Mouse (Mus musculus) embryonic facial prominence, embryonic 13.5 days (tissue): ENCODE results near the gene Ldhc. TPM values are rescaled to one million over a fixed set of nuclear protein-coding genes. Genes with fewer than 3 reads are reported as not detected.
A peak's percentile ranks its signal among the peaks of the same experiment; 100 is the strongest.

Source experiments
- ATAC-seq: fragments of 200-750 bp; cut with Nextera tagmentation; 2 replicates; pipeline ENCODE4 v1.8.0; 2017; ENCODE audit warnings: low read depth; ENCODE audit not compliant: insufficient number of reproducible peaks, insufficient read depth, low FRiP score, low TSS enrichment
- H3K27ac ChIP-seq: fragments of 300-500 bp; sonication (generic); 2 replicates; pipeline ENCODE4 v1.5.1; 2015; ENCODE audit warnings: moderate library complexity, mild to moderate bottlenecking, inconsistent platforms
- H3K27me3 ChIP-seq: fragments of 300-500 bp; sonication (generic); 2 replicates; pipeline ENCODE4 v1.6.1; 2015; ENCODE audit warnings: mild to moderate bottlenecking, inconsistent platforms
- H3K36me3 ChIP-seq: fragments of 300-500 bp; sonication (generic); 2 replicates; pipeline ENCODE4 v1.6.1; 2015; ENCODE audit warnings: mild to moderate bottlenecking, inconsistent platforms
- H3K4me1 ChIP-seq: fragments of 300-500 bp; sonication (generic); 2 replicates; pipeline ENCODE4 v1.6.1; 2015; ENCODE audit warnings: inconsistent platforms
- H3K4me2 ChIP-seq: fragments of 300-500 bp; sonication (generic); 2 replicates; pipeline ENCODE4 v1.6.1; 2015; ENCODE audit warnings: moderate library complexity, mild to moderate bottlenecking, inconsistent platforms
- H3K4me3 ChIP-seq: fragments of 300-500 bp; sonication (generic); 2 replicates; pipeline ENCODE4 v1.5.1; 2015; ENCODE audit warnings: mild to moderate bottlenecking, inconsistent platforms
- H3K9ac ChIP-seq: fragments of 300-500 bp; sonication (generic); 2 replicates; pipeline ENCODE4 v1.6.1; 2015; ENCODE audit warnings: mild to moderate bottlenecking, inconsistent platforms
- H3K9me3 ChIP-seq: fragments of 300-500 bp; sonication (generic); 2 replicates; pipeline ENCODE4 v1.6.1; 2016; ENCODE audit warnings: inconsistent platforms
- WGBS: fragments of 180-500 bp; shearing (Covaris S2); methylation state at CpG from one replicate; pipeline ENCODE4 v1.1.7; 2015; ENCODE audit warnings: mixed read lengths; 5-methylcytosine and 5-hydroxymethylcytosine counted together
- polyA plus RNA-seq: library from polyadenylated mRNA; unstranded; fragments of >200 nt; fragmentation: Nextera tagmentation; extraction: Ambion mirVana; gene quantifications from 2 replicates; pipeline ENCODE4 v1.2.1, GENCODE M21; 2015

Gene Ldhc
- polyA plus RNA-seq, 1 experiment from 2014 or later: not detected

DNA sequence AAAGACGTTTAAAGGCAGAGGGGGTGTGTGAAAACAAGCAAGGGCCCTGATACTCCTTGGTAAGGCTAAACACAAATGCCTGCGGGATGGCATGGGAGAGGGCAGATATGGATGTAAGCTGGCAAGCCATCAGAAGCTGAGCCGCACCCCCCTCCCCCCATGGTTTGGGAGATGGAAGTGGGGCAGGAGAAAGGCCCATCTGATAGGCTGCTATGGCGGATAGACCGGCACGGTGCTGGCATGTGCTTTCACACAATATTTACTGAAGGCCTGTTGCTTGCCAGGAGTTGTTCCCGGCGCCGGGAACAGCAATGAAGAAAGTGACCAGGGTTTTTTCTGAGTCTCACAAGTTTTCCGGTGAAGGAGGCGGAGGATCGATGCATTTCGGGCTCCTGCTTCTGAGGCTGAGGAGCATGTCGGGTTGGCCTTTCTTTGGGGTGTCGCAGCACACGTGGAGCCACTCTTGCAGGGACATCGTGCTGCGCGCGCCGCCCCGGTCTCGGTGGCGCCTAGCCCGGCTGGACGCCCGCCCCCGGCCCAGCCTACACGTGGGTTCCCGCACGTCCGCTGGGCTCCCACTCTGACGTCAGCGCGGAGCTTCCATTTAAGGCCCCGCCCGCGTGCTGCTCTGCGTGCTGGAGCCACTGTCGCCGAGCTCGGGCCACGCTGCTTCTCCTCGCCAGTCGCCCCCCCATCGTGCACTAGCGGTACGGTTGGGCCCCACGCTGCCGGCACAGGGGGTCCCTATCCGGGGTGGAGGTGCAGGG, 15.6 kb upstream of the Ldhc start:
- Histone ChIP-seq H3K36me3 (peaks cover 29% of the 10 kb centered on the region), H3K9ac (peak overlapping the region; percentile 96), H3K4me3 (peak overlapping the region; percentile 83), H3K4me2 (peak overlapping the region; percentile 88), H3K27me3 (peaks cover 8% of the 10 kb centered on the region; the same call in 1 of the 2 replicates), H3K9me3 (no peaks in the 10 kb centered on the region), H3K27ac (peak overlapping the region; percentile 98), H3K4me1 (peaks cover 23% of the 10 kb centered on the region)
- under 1% methylated on average over 51 of the region's 51 CpGs for WGBS
- peak; percentile 90 for ATAC-seq

DNA sequence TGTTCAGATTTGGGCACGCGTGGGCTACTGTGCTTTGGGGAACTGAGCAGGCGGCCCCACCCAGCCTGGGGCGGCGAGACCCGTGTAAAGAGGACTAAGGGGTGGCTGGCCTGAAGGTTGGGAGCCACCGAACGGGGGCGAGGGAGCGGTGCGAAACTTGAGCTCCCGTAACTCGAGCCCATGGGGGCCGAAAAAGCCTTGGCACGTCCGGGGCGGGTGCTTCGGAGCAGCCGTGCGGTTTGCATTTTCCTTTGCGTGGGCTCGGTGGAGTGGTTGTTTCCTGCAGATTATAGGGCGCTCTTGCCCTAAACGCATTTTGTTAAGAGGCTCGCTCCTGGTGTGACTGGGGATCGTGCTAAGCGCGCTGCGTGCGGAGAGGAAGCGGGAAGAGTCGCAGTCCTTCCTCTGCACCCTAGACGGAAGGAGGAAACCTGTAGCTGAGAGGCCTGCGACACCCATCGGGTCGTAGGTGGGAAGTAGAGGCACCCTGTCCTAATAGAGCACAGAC, 15.0 kb upstream of the Ldhc start:
- WGBS: under 1% methylated on average over 36 of the region's 36 CpGs
- peak overlapping the region; percentile 88 for H3K4me2 ChIP-seq
- peak; percentile 21; the same call in 1 of the 2 replicates for ATAC-seq

DNA sequence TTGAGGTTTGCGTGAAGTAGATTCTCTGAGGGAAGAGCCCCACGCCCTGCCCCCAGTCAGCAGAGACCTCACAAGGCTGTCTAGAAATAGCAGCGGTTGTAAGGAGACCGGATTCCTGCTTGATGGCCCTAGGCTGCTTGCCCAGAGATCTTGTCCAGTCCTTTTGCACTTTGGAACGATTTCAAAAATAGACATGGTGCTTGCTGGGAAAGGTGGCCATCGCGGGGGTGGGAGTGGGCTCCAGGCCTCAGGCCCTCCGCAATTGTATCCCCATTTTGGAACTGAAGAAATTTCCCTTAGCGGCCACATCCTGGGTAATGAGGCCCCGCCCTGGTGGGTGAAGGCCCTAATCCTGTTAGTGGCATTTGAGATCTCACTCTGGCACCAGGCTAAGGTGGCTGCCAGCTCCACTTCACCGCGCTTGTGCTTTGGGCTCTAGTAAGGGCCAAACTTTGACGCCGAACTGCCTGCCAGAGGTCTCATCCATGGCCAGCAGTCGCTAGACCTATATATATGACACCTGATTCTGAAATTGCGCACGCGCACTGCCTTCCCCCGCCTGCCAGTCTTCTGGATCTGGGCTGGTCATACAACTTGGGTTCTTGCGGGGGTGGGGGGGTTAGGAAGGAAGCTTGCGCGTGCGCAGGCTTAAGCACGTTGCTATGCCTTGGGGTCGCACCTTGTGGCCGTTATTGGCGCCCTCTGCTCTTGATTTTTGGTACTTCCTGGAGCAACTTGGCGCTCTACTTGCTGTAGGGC, 14.3 kb upstream of the Ldhc start:
- peak overlapping the region; percentile 88 for H3K4me2 ChIP-seq
- peaks cover 41% of the 10 kb centered on the region for H3K36me3 ChIP-seq
- peak overlapping the region; percentile 96 for H3K9ac ChIP-seq
- no peaks in the 10 kb centered on the region for H3K27me3 ChIP-seq
- no peaks in the 10 kb centered on the region for H3K9me3 ChIP-seq
- no peak for ATAC-seq
- H3K4me1 ChIP-seq: peaks cover 18% of the 10 kb centered on the region
- peak overlapping the region; percentile 98 for H3K27ac ChIP-seq
- WGBS: under 1% methylated on average over 28 of the region's 28 CpGs
- H3K4me3 ChIP-seq: peak overlapping the region; percentile 83

More for the DNA sequence above, 15.0 kb upstream of the Ldhc start:
- peak overlapping the region; percentile 98 for H3K27ac ChIP-seq
- H3K9me3 ChIP-seq: no peaks in the 10 kb centered on the region
- H3K27me3 ChIP-seq: peaks cover 5% of the 10 kb centered on the region; the same call in 1 of the 2 replicates
- peak overlapping the region; percentile 83 for H3K4me3 ChIP-seq
- peaks cover 35% of the 10 kb centered on the region for H3K36me3 ChIP-seq
- H3K4me1 ChIP-seq: peaks cover 23% of the 10 kb centered on the region
- H3K9ac ChIP-seq: peak overlapping the region; percentile 96

DNA sequence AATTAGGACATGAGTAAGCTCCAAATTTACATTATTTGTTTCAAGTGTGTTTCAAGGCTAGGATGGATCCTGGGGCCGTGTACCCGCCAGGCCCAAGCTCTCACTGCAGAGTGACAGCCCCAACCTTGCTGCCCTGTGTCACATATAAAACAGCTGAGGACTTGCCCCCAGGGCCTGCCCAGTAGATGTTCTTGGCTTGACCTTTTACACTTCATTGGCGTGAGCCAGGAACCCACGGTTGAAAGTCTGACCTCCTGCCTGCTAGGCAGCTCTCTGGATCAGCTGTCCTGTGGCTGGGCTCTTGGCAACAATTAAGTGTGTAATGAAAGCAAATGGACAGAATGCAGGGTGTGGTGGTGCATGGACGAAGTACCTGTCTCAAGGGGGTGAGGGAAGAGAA, 11.7 kb upstream of the Ldhc start:
- Histone ChIP-seq H3K27ac (no peak overlapping the region), H3K4me1 (peaks cover 18% of the 10 kb centered on the region), H3K4me3 (no peak overlapping the region), H3K27me3 (no peaks in the 10 kb centered on the region), H3K36me3 (peaks cover 68% of the 10 kb centered on the region), H3K9ac (no peak overlapping the region), H3K4me2 (no peak overlapping the region), H3K9me3 (no peaks in the 10 kb centered on the region)
- WGBS: 64% methylated on average over 5 of the region's 5 CpGs
- no peak for ATAC-seq

DNA sequence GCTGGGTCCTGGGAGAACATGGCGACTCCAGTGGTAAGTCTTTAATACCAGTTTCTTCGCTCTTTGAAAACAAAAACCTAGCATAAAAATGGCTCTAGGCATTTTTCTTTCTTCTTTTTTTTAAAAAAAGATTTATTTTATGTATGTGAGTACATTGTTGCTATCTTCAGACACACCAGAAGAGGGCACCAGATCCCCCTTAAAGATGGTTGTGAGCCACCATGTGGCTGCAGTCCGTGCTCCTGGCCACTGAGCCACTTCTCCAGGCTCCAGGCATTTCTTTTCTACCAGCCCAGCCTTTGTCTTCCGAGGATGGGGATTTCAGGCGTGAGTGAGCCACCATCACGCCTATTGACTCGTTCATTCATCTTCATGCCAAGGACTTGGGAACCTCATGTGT, 10.0 kb upstream of the Ldhc start:
- Histone ChIP-seq H3K9me3 (no peaks in the 10 kb centered on the region), H3K36me3 (peaks cover 84% of the 10 kb centered on the region)

DNA sequence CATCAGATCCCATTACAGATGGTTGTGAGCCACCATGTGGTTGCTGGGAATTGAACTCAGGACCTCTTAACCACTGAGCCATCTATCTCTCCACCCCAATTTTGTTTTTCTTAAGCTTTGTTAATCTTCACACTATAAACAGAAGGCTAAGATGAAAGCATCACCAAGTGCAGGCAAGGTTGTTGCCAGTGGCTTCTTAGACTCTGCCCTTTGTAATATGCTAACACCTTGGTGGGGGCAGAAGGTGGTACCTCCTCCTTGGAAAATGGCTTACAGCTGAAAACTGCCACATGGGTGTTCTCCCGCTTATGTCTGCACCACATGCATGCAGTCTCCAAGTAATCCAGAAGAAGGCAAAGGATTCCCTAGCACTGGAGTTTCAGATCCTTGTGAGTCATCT, 8.3 kb upstream of the Ldhc start:
- Histone ChIP-seq H3K9me3 (no peaks in the 10 kb centered on the region), H3K27me3 (no peaks in the 10 kb centered on the region), H3K36me3 (peaks cover 82% of the 10 kb centered on the region), H3K4me2 (no peak overlapping the region), H3K27ac (no peak overlapping the region), H3K4me3 (no peak overlapping the region), H3K9ac (no peak overlapping the region), H3K4me1 (peaks cover under 1% of the 10 kb centered on the region; the same call in 1 of the 2 replicates)
- 91% methylated on average over 1 of the region's 1 CpGs for WGBS
- no peak for ATAC-seq

More for the DNA sequence above, 10.0 kb upstream of the Ldhc start:
- no peak overlapping the region for H3K4me2 ChIP-seq
- H3K4me3 ChIP-seq: no peak overlapping the region
- ATAC-seq: no peak
- H3K27me3 ChIP-seq: no peaks in the 10 kb centered on the region
- no peak overlapping the region for H3K9ac ChIP-seq
- H3K27ac ChIP-seq: no peak overlapping the region
- WGBS: 84% methylated on average over 7 of the region's 7 CpGs
- peaks cover 10% of the 10 kb centered on the region for H3K4me1 ChIP-seq

DNA sequence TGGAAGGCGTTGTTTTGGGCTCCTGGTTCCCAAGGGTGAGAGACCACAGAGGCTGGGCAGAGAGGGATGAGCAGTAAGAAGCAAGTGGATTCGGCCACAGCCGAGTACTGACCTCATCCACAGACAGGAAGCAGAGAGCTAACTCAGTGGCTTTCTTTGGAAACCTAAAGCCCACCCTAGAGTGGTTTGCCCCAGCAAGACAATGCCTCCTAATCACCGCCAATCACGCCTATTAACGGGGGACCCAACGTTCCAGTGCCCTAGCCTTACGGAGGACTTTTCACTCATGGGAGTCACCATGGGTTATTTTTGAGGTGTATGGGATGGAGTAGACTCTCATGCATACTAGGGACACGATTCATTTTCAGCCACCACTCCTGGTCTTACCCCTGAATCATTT, 7.6 kb upstream of the Ldhc start:
- no peaks in the 10 kb centered on the region for H3K9me3 ChIP-seq
- H3K4me3 ChIP-seq: no peak overlapping the region
- H3K4me2 ChIP-seq: no peak overlapping the region
- H3K27ac ChIP-seq: no peak overlapping the region
- H3K4me1 ChIP-seq: no peaks in the 10 kb centered on the region
- no peak for ATAC-seq
- 88% methylated on average over 9 of the region's 9 CpGs for WGBS
- H3K9ac ChIP-seq: no peak overlapping the region
- H3K36me3 ChIP-seq: peaks cover 76% of the 10 kb centered on the region
- no peaks in the 10 kb centered on the region for H3K27me3 ChIP-seq

DNA sequence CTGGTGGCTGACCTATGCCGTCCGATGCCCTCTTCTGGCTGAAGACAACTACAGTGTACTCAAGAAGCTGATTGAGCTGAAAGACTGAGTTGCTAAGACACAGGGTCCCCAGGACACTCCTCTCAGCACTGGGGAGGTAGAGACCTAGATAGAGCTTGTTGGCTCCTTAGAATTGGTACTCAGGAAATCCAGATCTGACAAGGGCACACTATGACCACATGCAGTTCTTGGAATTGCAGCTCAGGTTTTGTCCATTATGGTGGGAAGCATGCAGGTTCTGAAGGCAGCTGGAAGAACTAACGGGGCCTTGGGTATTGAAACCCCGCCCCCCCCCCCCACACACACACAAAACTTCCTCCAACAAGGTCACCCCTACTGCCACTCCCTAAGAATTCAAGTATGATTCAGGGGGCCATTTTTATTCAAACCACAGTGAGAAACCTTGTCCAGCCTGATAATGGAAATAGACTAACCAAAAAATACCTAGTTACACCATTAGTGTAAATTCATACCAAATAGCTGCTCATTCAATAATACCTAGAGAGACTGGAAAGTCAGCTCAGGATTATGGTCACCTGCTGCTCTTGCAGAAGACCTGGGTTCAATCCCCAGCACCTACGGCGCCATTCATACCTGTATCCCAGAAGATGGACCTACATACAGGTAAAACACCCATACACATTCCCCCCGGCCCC, 5.0 kb upstream of the Ldhc start:
- Histone ChIP-seq H3K4me1 (no peaks in the 10 kb centered on the region), H3K4me2 (no peak overlapping the region), H3K9me3 (no peaks in the 10 kb centered on the region), H3K27ac (no peak overlapping the region), H3K36me3 (peaks cover 50% of the 10 kb centered on the region), H3K27me3 (no peaks in the 10 kb centered on the region), H3K4me3 (no peak overlapping the region), H3K9ac (no peak overlapping the region)
- WGBS: 70% methylated on average over 7 of the region's 7 CpGs
- no peak for ATAC-seq

DNA sequence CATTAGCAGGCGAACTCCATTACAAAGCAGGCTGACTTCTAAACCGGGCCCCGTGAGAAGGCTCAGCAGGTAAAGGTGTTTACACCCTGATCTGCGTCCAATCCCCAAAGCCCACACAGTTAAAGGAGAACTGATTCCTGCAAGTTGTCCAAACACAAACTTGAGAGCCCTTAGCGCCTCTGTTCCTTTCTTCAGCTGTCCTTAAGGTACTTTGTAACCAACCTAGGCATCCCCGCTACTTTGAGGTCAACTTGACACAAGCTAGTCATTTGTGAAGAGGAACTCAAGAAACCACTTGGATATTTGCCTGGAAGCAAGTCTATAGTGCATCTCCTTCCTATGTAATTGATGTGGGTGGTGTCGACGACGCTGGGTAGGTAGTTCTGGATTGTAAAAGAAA, 3.6 kb upstream of the Ldhc start:
- WGBS: 77% methylated on average over 9 of the region's 9 CpGs
- no peak overlapping the region for H3K27ac ChIP-seq
- H3K27me3 ChIP-seq: no peaks in the 10 kb centered on the region
- no peaks in the 10 kb centered on the region for H3K4me1 ChIP-seq
- no peak overlapping the region for H3K4me2 ChIP-seq
- H3K4me3 ChIP-seq: no peak overlapping the region
- ATAC-seq: no peak
- no peaks in the 10 kb centered on the region for H3K9me3 ChIP-seq
- no peak overlapping the region for H3K9ac ChIP-seq
- H3K36me3 ChIP-seq: peaks cover 36% of the 10 kb centered on the region

DNA sequence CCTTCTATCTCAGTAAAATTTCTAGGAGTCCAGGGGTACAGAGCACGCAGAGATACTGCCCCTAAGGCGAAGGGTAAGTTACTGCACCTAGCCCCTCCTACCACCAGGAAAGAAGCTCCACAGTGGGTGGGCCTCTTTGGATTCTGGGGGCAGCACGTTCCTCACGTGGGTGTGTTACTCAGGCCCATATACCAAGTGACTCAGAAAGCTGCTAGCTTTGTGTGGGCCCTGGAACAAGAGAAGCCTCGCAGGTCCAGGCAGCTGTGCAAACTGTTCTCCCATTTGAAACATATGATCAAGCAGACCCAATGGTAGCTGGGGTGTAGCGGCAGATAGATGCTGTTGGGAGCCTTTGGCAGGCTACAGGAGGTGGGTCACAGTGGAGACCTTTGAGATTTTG, 2.0 kb upstream of the Ldhc start:
- 52% methylated on average over 6 of the region's 6 CpGs for WGBS
- no peak overlapping the region for H3K27ac ChIP-seq
- no peak overlapping the region for H3K9ac ChIP-seq

DNA sequence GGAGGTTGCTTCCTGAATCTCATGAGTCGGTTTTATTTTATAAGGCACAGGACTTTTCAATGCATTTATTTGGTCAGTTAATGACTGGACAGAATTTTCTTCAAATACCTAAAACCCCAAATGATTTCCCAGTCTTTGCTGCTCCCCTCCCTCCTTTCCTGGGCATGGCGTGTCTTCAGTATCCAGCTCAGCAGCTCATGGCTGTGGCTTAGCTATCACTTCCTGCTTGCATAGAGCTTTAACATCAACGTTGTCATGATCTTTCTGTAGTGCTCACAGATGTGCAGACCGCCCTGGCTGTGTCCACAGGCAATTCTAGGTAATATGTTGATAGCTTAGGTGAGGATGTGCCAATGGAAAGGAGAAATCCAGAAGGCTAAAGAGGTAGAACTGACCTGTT, 11.0 kb downstream of the Ldhc start:
- H3K4me3 ChIP-seq: no peak overlapping the region
- no peak overlapping the region for H3K9ac ChIP-seq
- ATAC-seq: no peak
- H3K27me3 ChIP-seq: no peaks in the 10 kb centered on the region
- no peaks in the 10 kb centered on the region for H3K36me3 ChIP-seq
- no peaks in the 10 kb centered on the region for H3K9me3 ChIP-seq
- 73% methylated on average over 4 of the region's 4 CpGs for WGBS
- H3K4me2 ChIP-seq: no peak overlapping the region
- no peaks in the 10 kb centered on the region for H3K4me1 ChIP-seq
- no peak overlapping the region for H3K27ac ChIP-seq

More for the DNA sequence above, 2.0 kb upstream of the Ldhc start:
- no peaks in the 10 kb centered on the region for H3K4me1 ChIP-seq
- peaks cover 20% of the 10 kb centered on the region for H3K36me3 ChIP-seq
- no peak overlapping the region for H3K4me2 ChIP-seq
- H3K9me3 ChIP-seq: no peaks in the 10 kb centered on the region
- H3K4me3 ChIP-seq: no peak overlapping the region
- no peaks in the 10 kb centered on the region for H3K27me3 ChIP-seq
- no peak for ATAC-seq
